Mouse (Mus musculus): ENCODE measurements around the gene Txlna. TPM values are rescaled to one million over a fixed set of nuclear protein-coding genes. Genes with fewer than 3 reads are reported as not detected.

Gene Txlna
- total RNA-seq, 2 experiments from 2014 or later = 23.9 to 32.0 TPM

- DNase-seq = peak; percentile 76 to 79
- intact Hi-C loops (cut with DNase I) = loop anchor here (1.0 to 10.0 kb wide), 4 partner anchors 23 to 274 kb away; partner anchors contain the start of genes Rbbp4 and Zbtb8os
Measured at GRCm38 (mm10) chr4:129608426-129609025, 32.3 kb downstream of the Txlna start.

DNA sequence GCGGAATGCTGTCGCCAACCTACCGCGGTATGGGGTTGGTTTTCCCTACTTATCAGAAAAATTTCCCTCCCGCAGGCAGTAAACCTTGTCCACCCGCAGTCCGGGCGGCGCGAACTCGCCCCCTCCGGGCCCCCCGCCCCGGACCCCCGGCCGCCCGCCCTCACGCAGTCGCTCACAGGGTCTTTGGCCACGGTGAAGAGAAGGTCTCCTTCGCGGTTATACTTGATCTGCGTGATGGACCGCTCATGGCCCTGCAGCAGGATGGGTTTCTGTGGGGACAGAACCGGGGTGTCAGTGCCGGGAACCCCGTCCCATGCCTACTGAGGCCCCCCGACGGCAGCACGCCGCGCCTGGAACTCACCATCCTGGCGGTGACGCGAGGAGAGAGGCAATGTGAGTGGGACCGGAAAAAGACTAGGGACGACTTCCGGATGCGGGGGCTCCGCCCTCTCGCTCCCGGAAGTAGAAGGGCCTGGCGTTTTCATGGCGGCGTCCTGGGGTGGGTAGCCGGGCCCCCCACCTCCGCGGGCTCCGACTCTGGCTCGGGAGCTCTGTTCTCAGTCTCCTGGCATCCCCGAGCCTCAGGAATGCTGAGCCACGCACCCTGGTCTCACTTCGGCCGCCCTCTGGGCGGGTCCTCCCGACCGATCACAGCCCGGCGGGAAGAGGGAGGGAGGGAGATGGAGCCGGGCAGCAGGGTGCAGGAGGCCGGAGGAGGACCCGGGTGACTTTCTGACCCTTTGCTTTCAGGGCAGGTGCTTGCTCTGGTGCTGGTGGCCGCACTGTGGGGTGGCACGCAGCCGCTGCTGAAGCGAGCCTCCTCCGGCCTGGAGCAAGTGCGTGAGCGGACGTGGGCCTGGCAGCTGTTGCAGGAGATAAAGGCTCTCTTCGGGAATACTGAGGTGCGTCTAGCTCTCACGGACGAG is 40.4 kb downstream of the Txlna start, which contains the start of the genes Eif3i and Tmem234:
Eif3i (minus strand) TSS at position 416 of the 926 bp plus-strand sequence.
Tmem234 (plus strand) TSS at position 436 of the 926 bp plus-strand sequence.
- peak; percentile 78 to 86 for DNase-seq
- intact Hi-C loops (cut with DNase I) = loop anchor here (5.0 to 10.0 kb wide), 2 partner anchors 138 to 266 kb away; partner anchors contain the start of genes Bsdc1, Rbbp4 and Zbtb8os

GRCm38 (mm10) chr4:129588865-129589264 is 52.0 kb downstream of the Txlna start:
- intact Hi-C loops (cut with DNase I) = loop anchor here (5.0 kb wide), 1 partner anchor 42 kb away; no protein-coding TSS in a partner anchor

GRCm38 (mm10) chr4:129586943-129587342 is 53.9 kb downstream of the Txlna start:
- intact Hi-C loops (cut with DNase I) = loop anchor here (5.0 kb wide), 1 partner anchor 40 kb away; no protein-coding TSS in a partner anchor
- no peak for DNase-seq

More at GRCm38 (mm10) chr4:129588865-129589264, 52.0 kb downstream of the Txlna start:
- no peak for DNase-seq

GRCm38 (mm10) chr4:129585773-129586172 is 55.1 kb downstream of the Txlna start:
- no peak for DNase-seq
- intact Hi-C loops (cut with DNase I) = loop anchor here (1.0 to 5.0 kb wide), 2 partner anchors 23 to 38 kb away; no protein-coding TSS in a partner anchor

- DNase-seq = peak; percentile 86 to 91
- intact Hi-C loops (cut with DNase I) = loop anchor here (1.0 to 5.0 kb wide), 2 partner anchors 23 to 38 kb away; no protein-coding TSS in a partner anchor
Measured at GRCm38 (mm10) chr4:129584884-129585608, 55.8 kb downstream of the Txlna start.

- intact Hi-C loops (cut with DNase I) = no loop called here
- DNase-seq = no peak
Measured at GRCm38 (mm10) chr4:129584370-129584769, 56.5 kb downstream of the Txlna start.

DNA sequence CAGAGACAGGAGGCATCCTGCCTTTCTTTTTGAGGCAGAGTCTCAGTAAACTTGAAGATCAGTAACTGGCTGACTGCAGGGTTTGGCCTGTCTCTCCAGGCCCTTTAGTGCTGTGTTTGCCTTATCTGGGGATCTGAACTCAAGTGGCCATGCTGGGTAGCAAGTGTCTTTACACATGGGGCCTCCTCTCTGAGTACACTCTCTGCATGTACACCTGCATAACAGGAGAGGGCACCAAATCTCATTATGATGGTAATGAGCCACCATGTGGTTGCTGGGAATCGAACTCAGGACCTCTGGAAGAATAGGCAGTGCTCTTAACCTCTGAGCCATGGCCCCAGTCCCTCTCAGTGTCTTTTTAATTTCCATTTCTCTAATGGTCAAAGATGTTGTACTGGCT is 58.6 kb downstream of the Txlna start:
- intact Hi-C loops (cut with DNase I) = no loop called here
- no peak for DNase-seq

DNA sequence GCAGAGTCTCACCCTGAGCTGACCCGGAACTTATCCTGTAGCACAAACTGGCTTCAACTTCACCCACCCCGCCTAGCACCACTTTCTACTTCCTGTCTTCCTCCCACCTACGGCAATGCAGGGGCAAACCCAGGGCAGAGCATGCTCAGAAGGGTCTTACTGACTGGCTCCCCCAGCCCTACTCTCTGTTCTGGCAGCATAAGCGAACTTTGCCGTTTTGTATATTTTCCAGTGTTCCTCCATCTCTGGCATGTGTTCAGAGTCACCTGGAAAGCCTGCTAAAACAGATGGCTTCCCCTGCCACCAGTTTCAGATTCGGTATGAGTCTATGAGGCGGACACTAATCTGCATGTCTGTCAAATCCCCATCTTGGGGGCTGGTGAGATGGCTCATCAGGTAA is 60.5 kb downstream of the Txlna start:
- DNase-seq = no peak
- intact Hi-C loops (cut with DNase I) = no loop called here

- intact Hi-C loops (cut with DNase I) = no loop called here
- peak in 1 of 2 experiments; percentile 24 for DNase-seq
Measured at GRCm38 (mm10) chr4:129578466-129578865, 62.4 kb downstream of the Txlna start, which contains the start of gene Fam167b. Gene Fam167b, minus strand, starts transcription at chr4:129578549.

DNA sequence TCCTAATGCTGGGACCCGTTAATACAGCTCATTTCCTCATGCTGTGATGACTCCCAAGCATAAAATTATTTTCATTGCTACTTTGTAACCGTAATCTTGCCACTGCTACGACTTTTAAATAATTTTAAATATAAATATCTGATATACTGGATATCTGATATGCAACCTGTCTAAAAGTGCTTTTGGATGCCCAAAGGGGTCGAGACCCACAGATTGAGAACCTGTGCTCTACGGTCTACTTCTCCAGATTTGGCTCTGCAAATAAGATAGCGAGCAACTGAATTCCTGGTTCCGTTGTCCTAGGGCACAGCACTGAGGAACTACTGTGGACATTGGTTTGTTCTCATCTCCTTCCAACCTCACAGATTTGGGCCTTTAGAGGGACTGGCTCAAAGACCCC is 63.2 kb downstream of the Txlna start:
- no peak for DNase-seq
- intact Hi-C loops (cut with DNase I) = no loop called here

- DNase-seq = peak; percentile 69 to 73
- intact Hi-C loops (cut with DNase I) = no loop called here
Measured at GRCm38 (mm10) chr4:129576863-129577491, 63.9 kb downstream of the Txlna start.

Small RNA genes within 50 kb of the gene (microRNA-seq; reads per million reads assigned to microRNA genes)
- 0.72 to 2.0 reads per million in 2 experiments for gene Mir7016 (ENCODE audit: borderline number of aligned reads in 2 of 2)

Other genes with a start within 250 kb of the Txlna start
- not detected for gene Zbtb8b, start 200.2 kb downstream of the Txlna start, total RNA-seq (2021)
- 10 to 100 TPM; 50.3 to 53.8 TPM for gene Bsdc1, start 179.5 kb downstream of the Txlna start, total RNA-seq (2021)
- not detected for gene Tssk3, start 150.0 kb downstream of the Txlna start, total RNA-seq (2021)
- not detected for gene Fam229a, start 149.9 kb downstream of the Txlna start, total RNA-seq (2021)
- 1 to 10 TPM; 4.4 to 5.7 TPM for gene Marcksl1, start 127.5 kb downstream of the Txlna start, total RNA-seq (2021)
- 10 to 100 TPM; 17.7 to 21.1 TPM for gene Hdac1, start 98.4 kb downstream of the Txlna start, total RNA-seq (2021)
- 1 to 10 TPM in 1 of 2 experiments, under 1 TPM in 1; 0.72 to 1.5 TPM for gene Lck, start 67.4 kb downstream of the Txlna start, total RNA-seq (2021)
- under 1 TPM; 0.46 to 1.00 TPM for gene Fam167b, start 62.5 kb downstream of the Txlna start, total RNA-seq (2021)
- gene Eif3i, start 40.4 kb downstream of the Txlna start, total RNA-seq (2021) = 100 to 1,000 TPM; 125 to 129 TPM
- 10 to 100 TPM; 42.7 to 43.6 TPM for gene Tmem234, start 40.4 kb downstream of the Txlna start, total RNA-seq (2021)
- under 1 TPM; 0.44 to 0.95 TPM for gene Dcdc2b, start 26.8 kb downstream of the Txlna start, total RNA-seq (2021)
- gene Iqcc, start 22.0 kb downstream of the Txlna start, total RNA-seq (2021) = 10 to 100 TPM; 14.4 to 18.7 TPM
- gene Ccdc28b, start 17.1 kb downstream of the Txlna start, total RNA-seq (2021) = 10 to 100 TPM; 21.1 to 26.9 TPM
- 10 to 100 TPM; 63.3 to 73.1 TPM for gene Kpna6, start 31.7 kb upstream of the Txlna start, total RNA-seq (2021)
- gene Tmem39b, start 55.8 kb upstream of the Txlna start, total RNA-seq (2021) = 1 to 10 TPM; 4.1 to 4.7 TPM
- 10 to 100 TPM; 35.4 to 44.2 TPM for gene Khdrbs1, start 101.2 kb upstream of the Txlna start, total RNA-seq (2021)
- gene Ptp4a2, start 170.2 kb upstream of the Txlna start, total RNA-seq (2021) = 100 to 1,000 TPM; 203 to 210 TPM